Mouse (Mus musculus): ENCODE data around the gene Myo1f. TPM values are rescaled to one million over a fixed set of nuclear protein-coding genes. Genes with fewer than 3 reads are reported as not detected.

The Myo1f gene
- polyA plus RNA-seq, 1 experiment from 2014 or later, result 2.2 TPM

DNA sequence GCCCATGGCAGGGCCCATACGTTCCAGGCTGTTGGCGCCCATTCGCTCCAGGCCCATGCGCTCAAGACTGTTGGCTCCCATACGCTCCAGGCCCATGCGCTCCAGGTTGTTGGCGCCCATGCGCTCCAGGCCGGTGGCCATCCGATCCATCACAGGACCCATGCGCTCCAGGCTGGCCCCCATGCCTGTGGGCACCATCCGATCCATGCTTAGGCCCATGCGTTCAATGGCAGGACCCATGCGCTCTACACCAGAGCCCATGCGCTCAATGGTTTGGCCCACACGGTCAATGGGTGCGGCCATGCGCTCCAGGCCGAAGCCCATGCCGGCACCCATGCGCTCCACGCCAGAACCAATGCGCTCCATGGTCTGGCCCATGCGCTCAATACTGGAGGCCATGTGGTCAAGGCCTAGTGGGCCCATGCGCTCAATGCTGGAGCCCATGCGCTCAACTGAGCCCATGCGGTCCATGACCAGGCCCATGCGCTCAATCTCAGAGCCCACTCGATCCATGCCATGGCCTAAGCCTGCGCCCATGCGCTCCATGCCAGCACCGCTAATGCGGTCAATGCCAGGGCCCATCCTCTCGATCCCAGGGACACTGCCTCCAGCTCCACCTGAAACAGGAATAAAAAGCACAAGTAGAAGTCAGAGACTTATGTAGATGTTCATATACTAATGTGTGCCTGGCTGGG, 94.4 kb downstream of the Myo1f start:
- Histone ChIP-seq H3K4me3 (ENCODE audit: low read depth, low read length) (no peak overlapping the region), H3K4me1 (replicated peaks; ENCODE audit: control insufficient read depth, insufficient read depth, low read length) (no peaks in the 10 kb centered on the region), H3K9ac (ENCODE audit: low read length) (no peak overlapping the region), H3K27me3 (ENCODE audit: control insufficient read depth, insufficient read depth, low read length) (no peaks in the 10 kb centered on the region), H3K27ac (ENCODE audit: low read depth, low read length) (no peak overlapping the region), H3K9me3 (ENCODE audit: control insufficient read depth, low read length) (no peaks in the 10 kb centered on the region), H3K4me2 (ENCODE audit: low read depth, low read length, severe bottlenecking) (no peak overlapping the region), H3K36me3 (ENCODE audit: control insufficient read depth, insufficient read depth, low read length) (peaks cover 25% of the 10 kb centered on the region; the same call in 1 of the 2 replicates)
- ATAC-seq (replicated peaks; ENCODE audit: low FRiP score), result no peak; the same call in 1 of the 2 replicates
- DNase-seq (ENCODE audit: low spot score), result peak; percentile 51
- WGBS, result 98% methylated on average over 34 of the region's 34 CpGs

Other genes starting within 250 kb of the Myo1f start
- 13.7 and 18.4 TPM in 2 replicates for gene Zfp81, start 196.8 kb upstream of the Myo1f start, polyA plus RNA-seq (2014; fragmentation: Nextera tagmentation; extraction: Ambion mirVana)
- 21.6 and 25.0 TPM in 2 replicates for gene Zfp101, start 161.1 kb upstream of the Myo1f start, polyA plus RNA-seq (2014; fragmentation: Nextera tagmentation; extraction: Ambion mirVana)
- gene Actl9, start 122.8 kb upstream of the Myo1f start, polyA plus RNA-seq (2014; fragmentation: Nextera tagmentation; extraction: Ambion mirVana), result not detected in 2 replicates
- gene Adamts10, start 31.5 kb upstream of the Myo1f start, polyA plus RNA-seq (2014; fragmentation: Nextera tagmentation; extraction: Ambion mirVana), result 51.2 and 54.7 TPM in 2 replicates
- 71.8 and 85.4 TPM in 2 replicates for gene Zfp414, start 73.4 kb downstream of the Myo1f start, polyA plus RNA-seq (2014; fragmentation: Nextera tagmentation; extraction: Ambion mirVana)
- 0.61 and 1.2 TPM in 2 replicates for gene Pram1, start 82.3 kb downstream of the Myo1f start, polyA plus RNA-seq (2014; fragmentation: Nextera tagmentation; extraction: Ambion mirVana)
- 574 and 590 TPM in 2 replicates for gene Hnrnpm, start 131.2 kb downstream of the Myo1f start, polyA plus RNA-seq (2014; fragmentation: Nextera tagmentation; extraction: Ambion mirVana)
- 39.3 and 40.1 TPM in 2 replicates for gene March2, start 163.0 kb downstream of the Myo1f start, polyA plus RNA-seq (2014; fragmentation: Nextera tagmentation; extraction: Ambion mirVana)
- gene Rab11b, start 204.8 kb downstream of the Myo1f start, polyA plus RNA-seq (2014; fragmentation: Nextera tagmentation; extraction: Ambion mirVana), result 330 and 338 TPM in 2 replicates
- 16.6 and 20.9 TPM in 2 replicates for gene Angptl4, start 226.1 kb downstream of the Myo1f start, polyA plus RNA-seq (2014; fragmentation: Nextera tagmentation; extraction: Ambion mirVana)